Mouse (Mus musculus) cortical plate, adult 2 months (tissue): ENCODE measurements around the gene Hnrnpk.

Source experiments
- CTCF ChIP-seq: fragments of 200-500 bp; IDR thresholded peaks from 2 replicates; pipeline ENCODE4 v1.5.1; 2011; ENCODE audit warnings: mild to moderate bottlenecking, control low read depth, low read length; ENCODE audit not compliant: insufficient read depth; ENCODE audit errors: extremely low read depth
- POLR2A ChIP-seq: fragments of 200-500 bp; IDR thresholded peaks from 2 replicates; pipeline ENCODE4 v1.6.1; 2011; ENCODE audit warnings: mild to moderate bottlenecking, low read length, control low read depth; ENCODE audit not compliant: insufficient read depth; ENCODE audit errors: extremely low read depth

GRCm38 (mm10) chr13:58384779-58385546 lies 18.2 kb downstream of the Hnrnpk start, which contains the start of gene 2210016F16Rik:
- TF ChIP-seq CTCF, result no peak
- no peak for TF ChIP-seq POLR2A
